Mouse (Mus musculus) cortical plate, adult 2 months (tissue): Measurements from ENCODE around the gene Hist3h2a.

ENCODE experiments used
- CTCF ChIP-seq: fragments of 200-500 bp; IDR thresholded peaks from 2 replicates; pipeline ENCODE4 v1.5.1; 2011; ENCODE audit warnings: mild to moderate bottlenecking, control low read depth, low read length; ENCODE audit not compliant: insufficient read depth; ENCODE audit errors: extremely low read depth
- POLR2A ChIP-seq: fragments of 200-500 bp; IDR thresholded peaks from 2 replicates; pipeline ENCODE4 v1.6.1; 2011; ENCODE audit warnings: mild to moderate bottlenecking, low read length, control low read depth; ENCODE audit not compliant: insufficient read depth; ENCODE audit errors: extremely low read depth

GRCm38 (mm10) chr11:58999158-58999557 lies 44.7 kb downstream of the Hist3h2a start:
- TF ChIP-seq CTCF (no peak), POLR2A (no peak)
